In the genomic region with DNA sequence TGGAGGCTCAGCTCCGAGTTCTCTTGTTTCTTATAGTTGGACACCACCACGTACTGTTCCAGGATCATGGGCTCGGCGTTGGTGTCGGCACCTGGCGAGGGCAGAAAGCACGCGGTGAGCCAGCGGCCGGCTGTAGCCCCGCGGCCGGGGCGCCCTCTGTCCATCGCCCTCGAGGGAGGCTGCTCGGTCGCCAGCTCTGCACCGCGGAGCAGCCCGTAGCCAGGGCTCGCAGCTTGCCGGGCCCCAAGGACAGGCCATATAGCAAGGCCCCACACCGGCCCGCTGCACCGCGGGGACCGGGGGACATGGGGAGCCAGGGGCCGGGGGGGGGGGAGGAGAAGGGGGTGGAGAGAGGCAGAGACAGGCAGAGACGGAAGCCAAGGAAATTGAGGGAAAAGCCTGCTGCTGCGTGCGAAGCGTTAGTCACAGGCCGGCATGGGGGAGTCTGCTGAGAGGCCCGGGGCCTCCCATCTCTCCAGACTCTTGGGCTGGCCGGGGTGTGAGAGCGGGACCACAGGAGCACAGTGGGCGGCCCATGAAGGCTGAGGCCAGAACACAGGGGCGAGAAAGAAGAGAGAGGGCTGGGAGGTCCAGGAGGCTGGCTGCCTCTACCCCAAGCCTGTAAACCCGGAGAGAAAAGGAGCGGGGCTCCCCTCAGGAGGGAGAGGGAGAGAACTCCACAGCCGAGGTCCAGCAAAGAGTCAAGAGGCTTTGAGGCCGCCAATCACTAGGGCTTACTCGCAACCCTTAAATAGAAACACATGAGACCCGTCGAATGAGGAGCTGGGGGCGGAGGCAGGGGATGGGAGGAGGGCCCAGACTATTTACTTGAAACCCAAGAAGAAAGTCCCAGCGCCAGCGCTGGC, we compare ENCODE assay signal across 8 mouse cellular contexts.
A peak's percentile ranks its signal among the peaks of the same experiment; 100 is the strongest.
DNase-seq lines count a peak whose midpoint lies in the region; ATAC-seq lines count a peak whose summit lies in the region.

No protein-coding gene starts in this region.

- peak overlapping the region; percentile 65 for H3K4me2 ChIP-seq in forebrain, embryonic 12.5 days
- H3K4me2 ChIP-seq in midbrain, embryonic 11.5 days = peak overlapping the region; percentile 67

- intact Hi-C loops in heart, postnatal 14 days (cut with DNase I) = loop anchor here (2.0 kb wide), 1 partner anchor 34 kb away; no protein-coding TSS in a partner anchor

- DNase-seq in 3T3-L1 (ENCODE audit: low read depth, low spot score) (peak; percentile 98), WW6 (ENCODE audit: low read depth, low spot score) (peak; percentile 48)
- DNase-seq in heart, postnatal 14 days = peak; percentile 78
- DNase-seq in kidney, postnatal 4 days = peak; percentile 80 to 87
- peak; percentile 94 for DNase-seq in midbrain, embryonic 11.5 days (ENCODE audit: low spot score, missing footprints)
- peak; percentile 21 for DNase-seq in thymus, postnatal 25 days
- no peak for DNase-seq in layer of hippocampus, adult 18-20 months (ENCODE audit: low spot score in 2 of 2)

- 3% methylated on average over 49 of the region's 49 CpGs for WGBS in forebrain, embryonic 12.5 days
- WGBS in midbrain, embryonic 11.5 days = under 1% methylated on average over 49 of the region's 49 CpGs

- H3K9me3 ChIP-seq in forebrain, embryonic 12.5 days = no peaks in the 10 kb centered on the region
- H3K9me3 ChIP-seq in midbrain, embryonic 11.5 days (ENCODE audit: control insufficient read depth, low read length) = no peaks in the 10 kb centered on the region

- H3K4me1 ChIP-seq in forebrain, embryonic 12.5 days = peaks cover 55% of the 10 kb centered on the region
- H3K4me1 ChIP-seq in midbrain, embryonic 11.5 days (ENCODE audit: control insufficient read depth, insufficient read depth, low read length) = peaks cover 32% of the 10 kb centered on the region

- H3K27ac ChIP-seq in forebrain, embryonic 12.5 days = peak overlapping the region; percentile 82
- H3K27ac ChIP-seq in midbrain, embryonic 11.5 days (ENCODE audit: low read depth, low read length) = peak overlapping the region; percentile 54

- peaks cover 17% of the 10 kb centered on the region; the same call in 1 of the 2 replicates for H3K27me3 ChIP-seq in forebrain, embryonic 12.5 days
- H3K27me3 ChIP-seq in midbrain, embryonic 11.5 days (ENCODE audit: control insufficient read depth, insufficient read depth, low read length) = no peaks in the 10 kb centered on the region

- peak overlapping the region; percentile 68 for H3K9ac ChIP-seq in forebrain, embryonic 12.5 days
- H3K9ac ChIP-seq in midbrain, embryonic 11.5 days (ENCODE audit: low read length) = peak overlapping the region; percentile 80

- H3K4me3 ChIP-seq in forebrain, embryonic 12.5 days (replicated peaks) = peak overlapping the region; percentile 40
- peak overlapping the region; percentile 35 for H3K4me3 ChIP-seq in midbrain, embryonic 11.5 days (ENCODE audit: low read depth, low read length)

- ATAC-seq in forebrain, embryonic 12.5 days (ENCODE audit: low FRiP score) = peak; percentile 66
- ATAC-seq in midbrain, embryonic 11.5 days (ENCODE audit: low FRiP score) = peak; percentile 71

- no peaks in the 10 kb centered on the region for H3K36me3 ChIP-seq in forebrain, embryonic 12.5 days (replicated peaks)
- no peaks in the 10 kb centered on the region for H3K36me3 ChIP-seq in midbrain, embryonic 11.5 days (ENCODE audit: control insufficient read depth, insufficient read depth, low read length)

Comparison
In these comparisons a context has a peak if more than half of its experiments do, and no peak if none do; other contexts are left out.
1. DNase-seq: peak in 3T3-L1 (single experiment), WW6 (single experiment), heart, postnatal 14 days (2 of 2), kidney, postnatal 4 days (2 of 2), midbrain, embryonic 11.5 days (single experiment) and thymus, postnatal 25 days (single experiment); none in layer of hippocampus, adult 18-20 months (0 of 2).